Mouse (Mus musculus) T-cell, adult 66 days (primary cell): ENCODE results near the gene Id4. TPM values are rescaled to one million over a fixed set of nuclear protein-coding genes. Genes with fewer than 3 reads are reported as not detected.

Source experiments
- total RNA-seq, 2 experiments: library from RNA; stranded (reverse); gene quantifications; 3 replicates in 1 of 2; 4 replicates in 1 of 2; pipeline ENCODE4 v1.2.4; 2023

Id4 gene
- not detected for total RNA-seq

GRCm38 (mm10) chr13:48260690-48261278 is at the start of gene Id4:
Id4 (plus strand) TSS chr13:48261228.

